Mouse (Mus musculus): ENCODE results near the gene Trem2. TPM values are rescaled to one million over a fixed set of nuclear protein-coding genes. Genes with fewer than 3 reads are reported as not detected.
"Not testable (repeated sequence)": the region's sequence is repeated elsewhere in the genome, so short reads cannot be mapped to it uniquely, and the experiment has no call there.

Trem2 gene
- polyA plus RNA-seq, 1 experiment from 2014 or later: 2.1 TPM

- H3K4me3 ChIP-seq: no peak overlapping the region
- no peak overlapping the region for H3K27ac ChIP-seq
- 90% methylated on average over 11 of the region's 11 CpGs for WGBS
- H3K4me2 ChIP-seq: no peak overlapping the region
- no peak for ATAC-seq
- no peaks in the 10 kb centered on the region for H3K36me3 ChIP-seq (ENCODE audit: poor library complexity, severe bottlenecking)
- H3K4me1 ChIP-seq: no peaks in the 10 kb centered on the region
- no peak overlapping the region for H3K9ac ChIP-seq
- H3K9me3 ChIP-seq (replicated peaks): no peaks in the 10 kb centered on the region
- no peaks in the 10 kb centered on the region for H3K27me3 ChIP-seq
Measured at GRCm38 (mm10) chr17:48325638-48326037, 20.6 kb upstream of the Trem2 start.

DNA sequence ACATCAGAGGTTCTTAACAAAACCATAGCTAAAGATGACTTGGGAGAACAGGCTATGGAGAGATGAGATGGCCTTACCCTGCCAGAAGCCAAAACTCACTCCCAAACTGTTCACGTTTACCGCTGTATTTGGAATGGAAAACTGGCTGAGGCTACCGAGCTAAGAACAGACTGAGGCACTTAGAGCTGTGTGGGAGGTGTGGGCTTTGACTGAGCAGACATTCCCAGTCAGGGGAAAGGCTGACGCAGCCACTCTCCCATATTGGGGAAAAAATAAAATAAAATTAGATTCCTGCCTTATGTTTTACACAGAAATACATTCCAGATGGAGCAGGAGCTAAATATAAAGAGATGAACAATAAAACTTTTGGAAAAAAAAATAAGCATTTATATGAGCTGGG lies 19.5 kb upstream of the Trem2 start:
- Histone ChIP-seq H3K27me3 (no peaks in the 10 kb centered on the region), H3K9me3 (replicated peaks) (no peaks in the 10 kb centered on the region), H3K4me1 (no peaks in the 10 kb centered on the region), H3K36me3 (ENCODE audit: poor library complexity, severe bottlenecking) (no peaks in the 10 kb centered on the region), H3K27ac (no peak overlapping the region), H3K9ac (no peak overlapping the region), H3K4me3 (no peak overlapping the region), H3K4me2 (no peak overlapping the region)
- no peak for ATAC-seq
- 86% methylated on average over 4 of the region's 4 CpGs for WGBS

- 99% methylated on average over 2 of the region's 2 CpGs for WGBS
- no peak overlapping the region for H3K9ac ChIP-seq
- H3K4me2 ChIP-seq: no peak overlapping the region
- no peaks in the 10 kb centered on the region for H3K27me3 ChIP-seq
- ATAC-seq: no peak
- H3K36me3 ChIP-seq (ENCODE audit: poor library complexity, severe bottlenecking): no peaks in the 10 kb centered on the region
- no peaks in the 10 kb centered on the region for H3K9me3 ChIP-seq (replicated peaks)
- no peak overlapping the region for H3K27ac ChIP-seq
- no peak overlapping the region for H3K4me3 ChIP-seq
- no peaks in the 10 kb centered on the region for H3K4me1 ChIP-seq
Measured at GRCm38 (mm10) chr17:48332524-48332923, 13.7 kb upstream of the Trem2 start.

DNA sequence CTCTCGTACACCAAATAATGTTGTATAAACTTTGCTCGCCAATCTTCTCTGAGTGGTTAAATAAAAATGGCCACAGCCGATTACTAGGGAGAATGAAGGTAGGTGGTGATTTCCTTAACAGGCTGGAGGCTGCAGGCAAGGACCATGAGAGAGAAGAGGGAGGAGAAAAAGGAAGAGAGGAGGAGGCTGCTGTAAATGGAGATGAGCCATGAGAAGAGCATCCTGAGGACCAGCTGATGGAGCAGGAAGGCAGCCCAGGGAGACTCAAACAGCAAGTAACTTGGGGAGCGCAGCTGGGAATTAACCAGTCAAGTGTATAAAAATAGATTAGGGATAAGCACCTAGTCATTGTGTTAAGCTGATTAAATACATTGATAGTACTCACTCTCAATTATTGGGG lies 12.0 kb upstream of the Trem2 start:
- ATAC-seq: no peak
- Histone ChIP-seq H3K9ac (no peak overlapping the region), H3K4me1 (no peaks in the 10 kb centered on the region), H3K4me3 (no peak overlapping the region), H3K4me2 (no peak overlapping the region), H3K36me3 (ENCODE audit: poor library complexity, severe bottlenecking) (no peaks in the 10 kb centered on the region), H3K27ac (no peak overlapping the region), H3K27me3 (no peaks in the 10 kb centered on the region), H3K9me3 (replicated peaks) (no peaks in the 10 kb centered on the region)
- 81% methylated on average over 4 of the region's 4 CpGs for WGBS

- Histone ChIP-seq H3K4me1 (no peaks in the 10 kb centered on the region), H3K36me3 (ENCODE audit: poor library complexity, severe bottlenecking) (no peaks in the 10 kb centered on the region), H3K9me3 (replicated peaks) (no peaks in the 10 kb centered on the region), H3K27me3 (no peaks in the 10 kb centered on the region), H3K4me3 (no peak overlapping the region), H3K4me2 (no peak overlapping the region), H3K27ac (no peak overlapping the region), H3K9ac (no peak overlapping the region)
- ATAC-seq: no peak
- WGBS: 4% methylated on average over 6 of the region's 6 CpGs
Measured at GRCm38 (mm10) chr17:48336857-48337256, 9.3 kb upstream of the Trem2 start.

- WGBS: 86% methylated on average over 1 of the region's 1 CpGs
- no peaks in the 10 kb centered on the region for H3K9me3 ChIP-seq (replicated peaks)
- ATAC-seq: no peak
Measured at GRCm38 (mm10) chr17:48340267-48340666, 5.9 kb upstream of the Trem2 start.

DNA sequence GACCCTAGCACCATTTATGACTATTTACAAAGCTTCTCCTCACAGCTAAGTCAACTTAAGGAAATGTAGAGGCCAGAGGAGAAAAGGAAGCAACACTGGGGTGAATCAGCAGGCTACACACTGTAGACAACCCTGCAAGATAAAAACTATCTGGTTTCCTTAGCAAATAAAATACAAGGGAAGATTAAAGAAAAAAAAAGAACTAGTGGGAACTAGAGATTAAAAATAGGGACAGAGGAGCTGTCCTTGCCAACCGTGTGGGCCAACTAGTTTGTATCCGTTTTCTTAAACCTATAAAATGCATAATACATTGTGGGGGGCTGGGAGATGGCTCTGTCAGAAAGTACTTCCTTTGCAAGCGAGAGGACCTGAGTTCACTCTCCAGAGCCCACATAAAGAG lies 4.3 kb upstream of the Trem2 start:
- Histone ChIP-seq H3K4me1 (no peaks in the 10 kb centered on the region), H3K27ac (no peak overlapping the region), H3K27me3 (no peaks in the 10 kb centered on the region), H3K9ac (no peak overlapping the region), H3K4me2 (no peak overlapping the region), H3K36me3 (ENCODE audit: poor library complexity, severe bottlenecking) (no peaks in the 10 kb centered on the region), H3K9me3 (replicated peaks) (no peaks in the 10 kb centered on the region), H3K4me3 (no peak overlapping the region)
- WGBS: 80% methylated on average over 3 of the region's 3 CpGs
- ATAC-seq: no peak

More at GRCm38 (mm10) chr17:48340267-48340666, 5.9 kb upstream of the Trem2 start:
- H3K4me1 ChIP-seq: no peaks in the 10 kb centered on the region
- H3K27ac ChIP-seq: no peak overlapping the region
- no peak overlapping the region for H3K4me3 ChIP-seq
- H3K9ac ChIP-seq: no peak overlapping the region
- no peaks in the 10 kb centered on the region for H3K27me3 ChIP-seq
- H3K36me3 ChIP-seq (ENCODE audit: poor library complexity, severe bottlenecking): no peaks in the 10 kb centered on the region
- H3K4me2 ChIP-seq: no peak overlapping the region

DNA sequence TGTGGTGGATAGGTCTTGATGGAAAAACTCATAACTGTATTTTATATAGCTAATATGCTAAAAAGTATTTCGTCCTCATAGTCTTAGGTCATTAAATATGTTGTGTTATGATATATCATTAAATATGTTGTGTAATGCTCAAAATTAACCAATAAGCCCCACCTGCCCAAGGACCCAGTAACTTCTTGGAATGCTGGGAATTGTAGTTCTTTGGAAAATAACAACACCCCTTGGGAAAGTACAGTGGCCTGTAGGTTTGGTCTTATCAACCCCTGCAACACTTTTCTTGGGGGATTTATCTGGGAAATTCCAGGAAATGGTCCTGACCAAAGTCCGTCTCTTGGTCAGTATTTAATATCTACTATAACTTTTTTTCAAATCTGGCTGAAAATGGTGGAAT lies 3.1 kb upstream of the Trem2 start:
- H3K9ac ChIP-seq: no peak overlapping the region
- no peaks in the 10 kb centered on the region for H3K9me3 ChIP-seq (replicated peaks)
- no peaks in the 10 kb centered on the region for H3K36me3 ChIP-seq (ENCODE audit: poor library complexity, severe bottlenecking)
- no peak overlapping the region for H3K27ac ChIP-seq
- H3K4me2 ChIP-seq: no peak overlapping the region
- no peaks in the 10 kb centered on the region for H3K4me1 ChIP-seq
- no peak for ATAC-seq
- 87% methylated on average over 2 of the region's 2 CpGs for WGBS
- H3K27me3 ChIP-seq: no peaks in the 10 kb centered on the region
- H3K4me3 ChIP-seq: no peak overlapping the region

- ATAC-seq: no peak
- WGBS: 82% methylated on average over 4 of the region's 4 CpGs
- Histone ChIP-seq H3K4me3 (no peak overlapping the region), H3K27ac (no peak overlapping the region), H3K4me2 (no peak overlapping the region), H3K27me3 (no peaks in the 10 kb centered on the region), H3K9ac (no peak overlapping the region), H3K9me3 (replicated peaks) (no peaks in the 10 kb centered on the region), H3K4me1 (no peaks in the 10 kb centered on the region), H3K36me3 (ENCODE audit: poor library complexity, severe bottlenecking) (no peaks in the 10 kb centered on the region)
Measured at GRCm38 (mm10) chr17:48345824-48346223, 377 bp upstream of the Trem2 start.

- Histone ChIP-seq H3K4me2 (no peak overlapping the region), H3K36me3 (ENCODE audit: poor library complexity, severe bottlenecking) (no peaks in the 10 kb centered on the region), H3K9me3 (replicated peaks) (no peaks in the 10 kb centered on the region), H3K27ac (no peak overlapping the region), H3K4me1 (no peaks in the 10 kb centered on the region), H3K27me3 (no peaks in the 10 kb centered on the region), H3K4me3 (no peak overlapping the region), H3K9ac (no peak overlapping the region)
- no peak for ATAC-seq
- WGBS: 69% methylated on average over 4 of the region's 4 CpGs
Measured at GRCm38 (mm10) chr17:48346834-48347233, 633 bp downstream of the Trem2 start.

GRCm38 (mm10) chr17:48347287-48347686 lies 1.1 kb downstream of the Trem2 start:
- 75% methylated on average over 2 of the region's 2 CpGs for WGBS
- Histone ChIP-seq H3K27me3 (no peaks in the 10 kb centered on the region), H3K9me3 (replicated peaks) (no peaks in the 10 kb centered on the region), H3K36me3 (ENCODE audit: poor library complexity, severe bottlenecking) (no peaks in the 10 kb centered on the region), H3K4me2 (no peak overlapping the region), H3K4me1 (no peaks in the 10 kb centered on the region), H3K4me3 (no peak overlapping the region), H3K9ac (no peak overlapping the region), H3K27ac (no peak overlapping the region)
- ATAC-seq: no peak

DNA sequence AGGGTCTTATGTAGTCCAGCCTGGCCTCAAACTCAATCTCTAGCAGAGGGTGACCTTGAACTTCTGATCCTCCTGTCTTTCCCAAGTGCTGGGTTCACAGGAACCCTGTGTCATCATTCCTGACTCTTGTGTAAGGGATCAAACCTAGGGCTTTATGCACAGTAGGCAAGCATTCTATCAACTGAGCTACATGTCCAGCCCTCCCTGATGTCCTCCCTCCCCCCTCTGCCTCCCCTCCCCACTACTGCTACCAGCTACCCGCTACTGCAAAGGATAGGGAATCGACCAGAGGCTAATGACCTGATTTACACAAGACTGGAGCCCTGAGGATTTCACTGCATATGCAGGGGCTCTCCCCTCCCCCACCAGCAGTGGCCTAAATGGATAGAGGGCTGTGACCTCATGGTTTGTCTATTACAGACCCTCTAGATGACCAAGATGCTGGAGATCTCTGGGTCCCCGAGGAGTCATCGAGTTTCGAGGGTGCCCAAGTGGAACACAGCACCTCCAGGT lies 4.5 kb downstream of the Trem2 start:
- no peak for ATAC-seq
- Histone ChIP-seq H3K4me3 (no peak overlapping the region), H3K4me1 (no peaks in the 10 kb centered on the region), H3K9me3 (replicated peaks) (no peaks in the 10 kb centered on the region), H3K36me3 (ENCODE audit: poor library complexity, severe bottlenecking) (no peaks in the 10 kb centered on the region), H3K9ac (no peak overlapping the region), H3K4me2 (no peak overlapping the region), H3K27ac (no peak overlapping the region), H3K27me3 (no peaks in the 10 kb centered on the region)
- 75% methylated on average over 5 of the region's 5 CpGs for WGBS

DNA sequence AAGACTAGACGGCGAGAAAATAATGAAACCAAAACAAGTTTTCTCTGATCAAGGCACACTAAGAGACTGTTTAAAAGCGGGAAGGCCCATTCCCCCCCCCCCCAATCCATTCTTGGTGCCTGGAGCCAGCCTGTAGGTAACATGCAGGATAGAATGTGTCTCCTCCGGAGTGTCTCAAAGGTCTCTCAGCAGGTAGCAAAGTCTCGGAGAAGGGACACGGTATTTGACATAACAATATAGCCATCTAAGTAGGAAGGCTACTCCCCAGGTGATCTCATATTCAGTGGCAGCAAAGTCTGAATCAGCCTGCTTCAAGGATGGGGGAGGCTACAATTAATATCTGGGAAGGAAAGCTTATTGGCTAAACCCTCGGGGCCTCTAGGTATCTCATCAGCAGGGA lies 6.8 kb downstream of the Trem2 start:
- not testable (repeated sequence) for H3K9me3 ChIP-seq (replicated peaks); ATAC-seq; H3K4me2 ChIP-seq; H3K9ac ChIP-seq; H3K4me3 ChIP-seq; H3K27me3 ChIP-seq; H3K27ac ChIP-seq; H3K36me3 ChIP-seq (ENCODE audit: poor library complexity, severe bottlenecking); H3K4me1 ChIP-seq
- WGBS: 69% methylated on average over 7 of the region's 7 CpGs

Measured in forebrain, embryonic 13.5 days (tissue).